Mouse (Mus musculus) gonadal fat pad, adult 2 months (tissue): ENCODE data around the gene Actr10. TPM values are rescaled to one million over a fixed set of nuclear protein-coding genes. Genes with fewer than 3 reads are reported as not detected.

Experiments used
- polyA plus RNA-seq: library from polyadenylated mRNA; depleted of rRNA; stranded (reverse); fragments of >200 nt; gene quantifications from 2 replicates; pipeline ENCODE4 v1.2.3, GENCODE M21; 2012; rRNA removed

Actr10 gene
- polyA plus RNA-seq, 1 experiment, result 40.4 TPM

Other genes with a start within 250 kb of the Actr10 start
- 15.2 and 17.5 TPM in 2 replicates for gene Frmd6, start 112.3 kb upstream of the Actr10 start, polyA plus RNA-seq
- 33.9 and 37.0 TPM in 2 replicates for gene Psma3, start 36.8 kb downstream of the Actr10 start, polyA plus RNA-seq
- 3.1 and 3.9 TPM in 2 replicates for gene Arid4a, start 78.1 kb downstream of the Actr10 start, polyA plus RNA-seq
- not detected in 2 replicates for gene Tomm20l, start 173.6 kb downstream of the Actr10 start, polyA plus RNA-seq
- gene Timm9, start 198.8 kb downstream of the Actr10 start, polyA plus RNA-seq, result 12.3 and 13.0 TPM in 2 replicates
- gene 2700049A03Rik, start 199.0 kb downstream of the Actr10 start, polyA plus RNA-seq, result 2.1 and 2.5 TPM in 2 replicates